Mouse (Mus musculus) heart, embryonic 11.5 days (tissue): ENCODE measurements around the gene Hist1h4f. TPM values are rescaled to one million over a fixed set of nuclear protein-coding genes. Genes with fewer than 3 reads are reported as not detected.
"Not testable (repeated sequence)": the region's sequence is repeated elsewhere in the genome, so short reads cannot be mapped to it uniquely, and the experiment has no call there.

ENCODE experiments used
- ATAC-seq: fragments of 200-750 bp; cut with Nextera tagmentation; replicated peaks from 2 replicates; pipeline ENCODE4 v1.8.0; 2017; ENCODE audit warnings: moderate library complexity; ENCODE audit not compliant: insufficient number of reproducible peaks, low FRiP score, low TSS enrichment
- H3K27ac ChIP-seq: fragments of 300-500 bp; sonication (generic); 2 replicates; pipeline ENCODE4 v1.5.1; 2014; ENCODE audit warnings: mild to moderate bottlenecking, low read depth, low read length
- H3K27me3 ChIP-seq: fragments of 300-500 bp; sonication (generic); 2 replicates; pipeline ENCODE4 v1.6.1; 2014; ENCODE audit warnings: mild to moderate bottlenecking, low read length, mixed read lengths; ENCODE audit not compliant: control insufficient read depth, insufficient read depth
- H3K36me3 ChIP-seq: fragments of 300-500 bp; sonication (generic); 2 replicates; pipeline ENCODE4 v1.6.1; 2014; ENCODE audit warnings: mild to moderate bottlenecking, low read length, moderate library complexity, mixed read lengths; ENCODE audit not compliant: control insufficient read depth, insufficient read depth
- H3K4me1 ChIP-seq: fragments of 300-500 bp; sonication (generic); 2 replicates; pipeline ENCODE4 v1.6.1; 2014; ENCODE audit warnings: low read length; ENCODE audit not compliant: control insufficient read depth, insufficient read depth
- H3K4me2 ChIP-seq: fragments of 300-500 bp; sonication (generic); 2 replicates; pipeline ENCODE4 v1.6.1; 2014; ENCODE audit warnings: mild to moderate bottlenecking, moderate library complexity
- H3K4me3 ChIP-seq: fragments of 300-500 bp; sonication (generic); 2 replicates; pipeline ENCODE4 v1.5.1; 2014; ENCODE audit warnings: low read depth, low read length
- H3K9ac ChIP-seq: fragments of 300-500 bp; sonication (generic); 2 replicates; pipeline ENCODE4 v1.6.1; 2014; ENCODE audit warnings: mild to moderate bottlenecking, low read depth, low read length, moderate library complexity
- H3K9me3 ChIP-seq: fragments of 300-500 bp; sonication (generic); replicated peaks from 2 replicates; pipeline ENCODE4 v1.6.1; 2016; ENCODE audit warnings: low read length; ENCODE audit not compliant: control insufficient read depth
- WGBS: fragments of 180-500 bp; shearing (Covaris S2); extraction: QIAGEN DNeasy Blood & Tissue Kit; methylation state at CpG from one replicate; pipeline ENCODE4 v1.1.7; 2014; ENCODE audit not compliant: insufficient replicate concordance; 5-methylcytosine and 5-hydroxymethylcytosine counted together
- polyA plus RNA-seq: library from polyadenylated mRNA; unstranded; fragments of >200 nt; fragmentation: Nextera tagmentation; extraction: Ambion mirVana; gene quantifications from 2 replicates; pipeline ENCODE4 v1.2.1, GENCODE M21; 2014

Hist1h4f gene
- polyA plus RNA-seq, 1 experiment from 2014 or later, result not detected

GRCm38 (mm10) chr13:23586940-23587225 lies 35.4 kb upstream of the Hist1h4f start:
- Histone ChIP-seq H3K27me3 (no peaks in the 10 kb centered on the region), H3K4me1 (peaks cover 16% of the 10 kb centered on the region; the same call in 1 of the 2 replicates), H3K9ac (peak overlapping the region; percentile 71), H3K36me3 (no peaks in the 10 kb centered on the region), H3K4me2 (peak overlapping the region; percentile 69), H3K27ac (peak overlapping the region; percentile 96), H3K9me3 (no peaks in the 10 kb centered on the region), H3K4me3 (peak overlapping the region; percentile 36)
- no peak for ATAC-seq
- WGBS, result 12% methylated on average over 1 of the region's 1 CpGs

GRCm38 (mm10) chr13:23586099-23586939 lies 34.9 kb upstream of the Hist1h4f start:
- H3K4me1 ChIP-seq, result peaks cover 18% of the 10 kb centered on the region; the same call in 1 of the 2 replicates
- H3K36me3 ChIP-seq, result no peaks in the 10 kb centered on the region
- H3K4me3 ChIP-seq, result peak overlapping the region; percentile 36
- WGBS, result 3% methylated on average over 22 of the region's 22 CpGs
- no peak for ATAC-seq
- peak overlapping the region; percentile 69 for H3K4me2 ChIP-seq
- peak overlapping the region; percentile 96 for H3K27ac ChIP-seq
- H3K9me3 ChIP-seq, result no peaks in the 10 kb centered on the region
- no peaks in the 10 kb centered on the region for H3K27me3 ChIP-seq
- peak overlapping the region; percentile 71 for H3K9ac ChIP-seq

- ATAC-seq, result peak; percentile 83
Observed at GRCm38 (mm10) chr13:23585442-23586098, 34.1 kb upstream of the Hist1h4f start.

GRCm38 (mm10) chr13:23585029-23585441 lies 33.6 kb upstream of the Hist1h4f start:
- no peaks in the 10 kb centered on the region for H3K36me3 ChIP-seq
- WGBS, result under 1% methylated on average over 21 of the region's 21 CpGs
- no peaks in the 10 kb centered on the region for H3K9me3 ChIP-seq
- H3K9ac ChIP-seq, result peak overlapping the region; percentile 80
- peak overlapping the region; percentile 69 for H3K4me2 ChIP-seq
- peak overlapping the region; percentile 38 for H3K4me3 ChIP-seq
- peak overlapping the region; percentile 96 for H3K27ac ChIP-seq
- no peak for ATAC-seq
- H3K4me1 ChIP-seq, result peaks cover 18% of the 10 kb centered on the region; the same call in 1 of the 2 replicates
- no peaks in the 10 kb centered on the region for H3K27me3 ChIP-seq

More at GRCm38 (mm10) chr13:23585442-23586098, 34.1 kb upstream of the Hist1h4f start:
- H3K36me3 ChIP-seq, H3K9me3 ChIP-seq, H3K27me3 ChIP-seq: not testable (repeated sequence)
- H3K4me2 ChIP-seq, result peak overlapping the region; percentile 69
- peak overlapping the region; percentile 80 for H3K9ac ChIP-seq
- WGBS, result under 1% methylated on average over 21 of the region's 36 CpGs
- H3K4me1 ChIP-seq, result peaks cover 18% of the 10 kb centered on the region; the same call in 1 of the 2 replicates
- H3K4me3 ChIP-seq, result peak overlapping the region; percentile 38
- peak overlapping the region; percentile 96 for H3K27ac ChIP-seq

GRCm38 (mm10) chr13:23584331-23584730 lies 32.9 kb upstream of the Hist1h4f start:
- H3K27me3 ChIP-seq, result no peaks in the 10 kb centered on the region
- no peak for ATAC-seq

GRCm38 (mm10) chr13:23583387-23584068 lies 32.1 kb upstream of the Hist1h4f start:
- Histone ChIP-seq H3K9ac (0 out of 2 replicates have a peak overlapping the region, but pooled peaks have one; percentile 34), H3K4me2 (peak overlapping the region; percentile 37), H3K36me3 (no peaks in the 10 kb centered on the region), H3K27me3 (no peaks in the 10 kb centered on the region), H3K27ac (peak overlapping the region; percentile 91), H3K4me1 (peaks cover 18% of the 10 kb centered on the region; the same call in 1 of the 2 replicates), H3K4me3 (no peak overlapping the region; the same call in 1 of the 2 replicates), H3K9me3 (no peaks in the 10 kb centered on the region)
- no peak for ATAC-seq

More at GRCm38 (mm10) chr13:23584331-23584730, 32.9 kb upstream of the Hist1h4f start:
- H3K27ac ChIP-seq, result peak overlapping the region; percentile 96
- peak overlapping the region; percentile 38 for H3K4me3 ChIP-seq
- peak overlapping the region; percentile 69 for H3K4me2 ChIP-seq
- no peaks in the 10 kb centered on the region for H3K9me3 ChIP-seq
- H3K9ac ChIP-seq, result peak overlapping the region; percentile 80
- H3K36me3 ChIP-seq, result no peaks in the 10 kb centered on the region
- H3K4me1 ChIP-seq, result peaks cover 18% of the 10 kb centered on the region; the same call in 1 of the 2 replicates

GRCm38 (mm10) chr13:23582219-23583056 lies 31.0 kb upstream of the Hist1h4f start:
- no peaks in the 10 kb centered on the region for H3K27me3 ChIP-seq

More at GRCm38 (mm10) chr13:23582219-23583056, 31.0 kb upstream of the Hist1h4f start:
- H3K4me3 ChIP-seq, result peak overlapping the region; percentile 49
- no peaks in the 10 kb centered on the region for H3K36me3 ChIP-seq
- H3K27ac ChIP-seq, result peak overlapping the region; percentile 91
- no peaks in the 10 kb centered on the region for H3K9me3 ChIP-seq
- 11% methylated on average over 6 of the region's 6 CpGs for WGBS
- ATAC-seq, result no peak
- peak overlapping the region; percentile 85 for H3K4me2 ChIP-seq
- peaks cover 18% of the 10 kb centered on the region; the same call in 1 of the 2 replicates for H3K4me1 ChIP-seq
- peak overlapping the region; percentile 84 for H3K9ac ChIP-seq
